Mouse (Mus musculus): ENCODE measurements around the gene Tectb.

DNA sequence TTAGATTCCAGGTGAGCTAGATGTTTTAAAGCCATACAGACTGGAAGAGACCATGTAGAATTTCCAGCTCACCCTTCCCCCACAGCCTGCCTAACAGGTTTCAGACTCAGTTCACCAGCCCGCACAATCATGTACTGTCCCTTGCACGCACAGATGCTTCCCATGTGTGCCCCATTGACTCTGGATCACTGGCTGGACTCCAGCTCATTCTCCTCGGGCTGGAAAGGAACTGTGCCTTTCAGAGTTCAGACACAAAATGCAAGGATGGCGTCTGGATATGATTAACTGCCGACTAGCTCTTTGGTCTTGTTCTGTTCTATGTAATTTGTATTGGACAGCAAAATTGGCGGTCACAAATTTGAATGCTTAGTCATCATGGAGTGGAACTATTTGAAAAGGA, 30.9 kb upstream of the Tectb start:
- TF ChIP-seq USF1 (IDR thresholded peaks at IDR 0.05; ENCODE audit: low read depth, low read length) (no peak), MXI1 (IDR thresholded peaks at IDR 0.05; ENCODE audit: low read depth, low read length) (no peak), ELF1 (IDR thresholded peaks at IDR 0.05; ENCODE audit: low read depth, low read length) (no peak), EP300 (IDR thresholded peaks at IDR 0.05; ENCODE audit: low read depth in 1 of 2, low read length in 2 of 2) (no peak), CTCF (IDR thresholded peaks at IDR 0.05 in 2 of 3, conservative IDR thresholded peaks at IDR 0.05 in 1 of 3; ENCODE audit: control insufficient read depth in 1 of 3, insufficient read depth in 1 of 3, low read depth in 2 of 3, low read length in 3 of 3, poor library complexity in 1 of 3, severe bottlenecking in 1 of 3) (no peak), ZC3H11A (IDR thresholded peaks at IDR 0.05; ENCODE audit: low read depth, low read length) (no peak), JUND (IDR thresholded peaks at IDR 0.05; ENCODE audit: low read depth, low read length) (no peak), SMC3 (IDR thresholded peaks at IDR 0.05; ENCODE audit: low read depth, low read length) (no peak)

All from MEL (cell line).